Mouse (Mus musculus): ENCODE results near the gene Cdk13. TPM values are rescaled to one million over a fixed set of nuclear protein-coding genes. Genes with fewer than 3 reads are reported as not detected.

Cdk13 gene
- total and polyA plus RNA-seq, 3 experiments = 48.8 to 130 (median 78.8) TPM

- DNase-seq = no peak
Measured at GRCm38 (mm10) chr13:17762405-17762804, 42.5 kb downstream of the Cdk13 start.

GRCm38 (mm10) chr13:17754997-17755396 is 49.9 kb downstream of the Cdk13 start:
- DNase-seq = no peak

GRCm38 (mm10) chr13:17728798-17729197 is 76.1 kb downstream of the Cdk13 start:
- DNase-seq = no peak

GRCm38 (mm10) chr13:17727922-17728321 is 77.0 kb downstream of the Cdk13 start:
- no peak for DNase-seq

GRCm38 (mm10) chr13:17717357-17717756 is 87.5 kb downstream of the Cdk13 start:
- DNase-seq = no peak

- no peak for DNase-seq
Measured at GRCm38 (mm10) chr13:17708784-17709311, 96.0 kb downstream of the Cdk13 start.

- no peak for DNase-seq
Measured at GRCm38 (mm10) chr13:17705188-17705826, 99.6 kb downstream of the Cdk13 start.

GRCm38 (mm10) chr13:17702311-17702710 is 102.6 kb downstream of the Cdk13 start:
- no peak for DNase-seq

- no peak for DNase-seq
Measured at GRCm38 (mm10) chr13:17701322-17701721, 103.6 kb downstream of the Cdk13 start.

- no peak for DNase-seq
Measured at GRCm38 (mm10) chr13:17700090-17700715, 104.7 kb downstream of the Cdk13 start.

- DNase-seq = no peak
Measured at GRCm38 (mm10) chr13:17695898-17696580, 108.9 kb downstream of the Cdk13 start.

GRCm38 (mm10) chr13:17694911-17695699 is 109.8 kb downstream of the Cdk13 start, which contains the start of the genes Mplkip and Sugct:
Gene Mplkip, plus strand, starts transcription at chr13:17695192.
Gene Sugct, minus strand, starts transcription at chr13:17695553.
- DNase-seq = peak; percentile 100

- DNase-seq = no peak
Measured at GRCm38 (mm10) chr13:17694414-17694813, 110.5 kb downstream of the Cdk13 start.

- no peak for DNase-seq
Measured at GRCm38 (mm10) chr13:17693816-17694215, 111.1 kb downstream of the Cdk13 start.

GRCm38 (mm10) chr13:17691436-17691835 is 113.5 kb downstream of the Cdk13 start:
- no peak for DNase-seq

GRCm38 (mm10) chr13:17690686-17691085 is 114.2 kb downstream of the Cdk13 start:
- peak; percentile 29 for DNase-seq

GRCm38 (mm10) chr13:17689461-17689860 is 115.4 kb downstream of the Cdk13 start:
- DNase-seq = no peak

- DNase-seq = no peak
Measured at GRCm38 (mm10) chr13:17671122-17671521, 133.8 kb downstream of the Cdk13 start.

- DNase-seq = no peak
Measured at GRCm38 (mm10) chr13:17667380-17667779, 137.5 kb downstream of the Cdk13 start.
